Mouse (Mus musculus): ENCODE results near the gene Prg2. TPM values are rescaled to one million over a fixed set of nuclear protein-coding genes. Genes with fewer than 3 reads are reported as not detected.

The Prg2 gene
- polyA plus RNA-seq, 1 experiment from 2014 or later: not detected

GRCm38 (mm10) chr2:85026178-85026577 lies 45.9 kb downstream of the Prg2 start:
- Histone ChIP-seq H3K36me3 (ENCODE audit: control insufficient read depth, insufficient read depth, low read length) (no peaks in the 10 kb centered on the region), H3K9ac (replicated peaks; ENCODE audit: low read depth, low read length) (no peak overlapping the region), H3K27ac (ENCODE audit: low read length) (no peak overlapping the region), H3K4me3 (ENCODE audit: low read depth, low read length) (no peak overlapping the region), H3K9me3 (ENCODE audit: control insufficient read depth, low read depth, low read length) (no peaks in the 10 kb centered on the region), H3K4me1 (ENCODE audit: control insufficient read depth, insufficient read depth, low read length) (no peaks in the 10 kb centered on the region), H3K27me3 (ENCODE audit: control insufficient read depth, insufficient read depth, low read length) (no peaks in the 10 kb centered on the region), H3K4me2 (replicated peaks; ENCODE audit: low read depth, low read length) (no peak overlapping the region)
- WGBS: 68% methylated on average over 3 of the region's 3 CpGs
- no peak for ATAC-seq (ENCODE audit: insufficient number of reproducible peaks, insufficient read depth, low FRiP score, low read depth)

GRCm38 (mm10) chr2:85027281-85027680 lies 47.0 kb downstream of the Prg2 start:
- H3K9me3 ChIP-seq (ENCODE audit: control insufficient read depth, low read depth, low read length): no peaks in the 10 kb centered on the region
- no peaks in the 10 kb centered on the region for H3K36me3 ChIP-seq (ENCODE audit: control insufficient read depth, insufficient read depth, low read length)
- H3K9ac ChIP-seq (replicated peaks; ENCODE audit: low read depth, low read length): no peak overlapping the region
- H3K4me1 ChIP-seq (ENCODE audit: control insufficient read depth, insufficient read depth, low read length): no peaks in the 10 kb centered on the region
- 70% methylated on average over 5 of the region's 5 CpGs for WGBS
- ATAC-seq (ENCODE audit: insufficient number of reproducible peaks, insufficient read depth, low FRiP score, low read depth): no peak
- H3K4me3 ChIP-seq (ENCODE audit: low read depth, low read length): no peak overlapping the region
- H3K27me3 ChIP-seq (ENCODE audit: control insufficient read depth, insufficient read depth, low read length): no peaks in the 10 kb centered on the region
- H3K4me2 ChIP-seq (replicated peaks; ENCODE audit: low read depth, low read length): no peak overlapping the region
- no peak overlapping the region for H3K27ac ChIP-seq (ENCODE audit: low read length)

GRCm38 (mm10) chr2:85029897-85030296 lies 49.6 kb downstream of the Prg2 start:
- Histone ChIP-seq H3K4me2 (replicated peaks; ENCODE audit: low read depth, low read length) (no peak overlapping the region), H3K36me3 (ENCODE audit: control insufficient read depth, insufficient read depth, low read length) (no peaks in the 10 kb centered on the region), H3K9me3 (ENCODE audit: control insufficient read depth, low read depth, low read length) (no peaks in the 10 kb centered on the region), H3K4me3 (ENCODE audit: low read depth, low read length) (no peak overlapping the region), H3K9ac (replicated peaks; ENCODE audit: low read depth, low read length) (no peak overlapping the region), H3K27ac (ENCODE audit: low read length) (no peak overlapping the region), H3K27me3 (ENCODE audit: control insufficient read depth, insufficient read depth, low read length) (no peaks in the 10 kb centered on the region), H3K4me1 (ENCODE audit: control insufficient read depth, insufficient read depth, low read length) (no peaks in the 10 kb centered on the region)
- 11% methylated on average over 6 of the region's 6 CpGs for WGBS
- ATAC-seq (ENCODE audit: insufficient number of reproducible peaks, insufficient read depth, low FRiP score, low read depth): no peak; the same call in 1 of the 2 replicates

GRCm38 (mm10) chr2:85030989-85031388 lies 50.7 kb downstream of the Prg2 start:
- no peak overlapping the region for H3K27ac ChIP-seq (ENCODE audit: low read length)
- no peak for ATAC-seq (ENCODE audit: insufficient number of reproducible peaks, insufficient read depth, low FRiP score, low read depth)
- H3K9ac ChIP-seq (replicated peaks; ENCODE audit: low read depth, low read length): no peak overlapping the region
- H3K27me3 ChIP-seq (ENCODE audit: control insufficient read depth, insufficient read depth, low read length): no peaks in the 10 kb centered on the region
- WGBS: 60% methylated on average over 6 of the region's 6 CpGs
- no peaks in the 10 kb centered on the region for H3K9me3 ChIP-seq (ENCODE audit: control insufficient read depth, low read depth, low read length)
- H3K36me3 ChIP-seq (ENCODE audit: control insufficient read depth, insufficient read depth, low read length): no peaks in the 10 kb centered on the region
- no peak overlapping the region for H3K4me3 ChIP-seq (ENCODE audit: low read depth, low read length)
- no peaks in the 10 kb centered on the region for H3K4me1 ChIP-seq (ENCODE audit: control insufficient read depth, insufficient read depth, low read length)
- H3K4me2 ChIP-seq (replicated peaks; ENCODE audit: low read depth, low read length): no peak overlapping the region

GRCm38 (mm10) chr2:85033121-85033520 lies 52.9 kb downstream of the Prg2 start:
- 65% methylated on average over 2 of the region's 2 CpGs for WGBS
- ATAC-seq (ENCODE audit: insufficient number of reproducible peaks, insufficient read depth, low FRiP score, low read depth): no peak
- Histone ChIP-seq H3K27me3 (ENCODE audit: control insufficient read depth, insufficient read depth, low read length) (no peaks in the 10 kb centered on the region), H3K9me3 (ENCODE audit: control insufficient read depth, low read depth, low read length) (no peaks in the 10 kb centered on the region), H3K4me3 (ENCODE audit: low read depth, low read length) (no peak overlapping the region), H3K4me1 (ENCODE audit: control insufficient read depth, insufficient read depth, low read length) (0 out of 2 replicates have a peak, but pooled peaks cover 3% of the 10 kb centered on the region), H3K4me2 (replicated peaks; ENCODE audit: low read depth, low read length) (no peak overlapping the region), H3K9ac (replicated peaks; ENCODE audit: low read depth, low read length) (no peak overlapping the region), H3K36me3 (ENCODE audit: control insufficient read depth, insufficient read depth, low read length) (no peaks in the 10 kb centered on the region), H3K27ac (ENCODE audit: low read length) (no peak overlapping the region)

Other genes with a start within 250 kb of the Prg2 start
- 9.3 and 10.7 TPM in 2 replicates for gene Ypel4, start 246.4 kb upstream of the Prg2 start, polyA plus RNA-seq (2014; fragmentation: Nextera tagmentation; extraction: Ambion mirVana)
- gene Gm19426, start 236.8 kb upstream of the Prg2 start, polyA plus RNA-seq (2014; fragmentation: Nextera tagmentation; extraction: Ambion mirVana): 5.1 and 5.9 TPM in 2 replicates
- gene Serping1, start 205.0 kb upstream of the Prg2 start, polyA plus RNA-seq (2014; fragmentation: Nextera tagmentation; extraction: Ambion mirVana): 84.2 and 93.7 TPM in 2 replicates
- 36.2 and 38.0 TPM in 2 replicates for gene Ube2l6, start 181.6 kb upstream of the Prg2 start, polyA plus RNA-seq (2014; fragmentation: Nextera tagmentation; extraction: Ambion mirVana)
- not detected in 2 replicates for gene Smtnl1, start 157.8 kb upstream of the Prg2 start, polyA plus RNA-seq (2014; fragmentation: Nextera tagmentation; extraction: Ambion mirVana)
- 50.2 and 60.2 TPM in 2 replicates for gene Timm10, start 153.5 kb upstream of the Prg2 start, polyA plus RNA-seq (2014; fragmentation: Nextera tagmentation; extraction: Ambion mirVana)
- gene Slc43a1, start 141.6 kb upstream of the Prg2 start, polyA plus RNA-seq (2014; fragmentation: Nextera tagmentation; extraction: Ambion mirVana): 19.8 and 21.1 TPM in 2 replicates
- 0.59 and 0.74 TPM in 2 replicates for gene Rtn4rl2, start 93.8 kb upstream of the Prg2 start, polyA plus RNA-seq (2014; fragmentation: Nextera tagmentation; extraction: Ambion mirVana)
- gene Slc43a3, start 43.9 kb upstream of the Prg2 start, polyA plus RNA-seq (2014; fragmentation: Nextera tagmentation; extraction: Ambion mirVana): 40.4 and 40.5 TPM in 2 replicates
- 0.60 TPM in 1 of 2 replicates, not detected in the other for gene Prg3, start 7.8 kb downstream of the Prg2 start, polyA plus RNA-seq (2014; fragmentation: Nextera tagmentation; extraction: Ambion mirVana)
- 277 and 280 TPM in 2 replicates for gene Ssrp1, start 56.8 kb downstream of the Prg2 start, polyA plus RNA-seq (2014; fragmentation: Nextera tagmentation; extraction: Ambion mirVana)
- gene P2rx3, start 57.0 kb downstream of the Prg2 start, polyA plus RNA-seq (2014; fragmentation: Nextera tagmentation; extraction: Ambion mirVana): 0.67 and 0.68 TPM in 2 replicates
- gene Tnks1bp1, start 67.6 kb downstream of the Prg2 start, polyA plus RNA-seq (2014; fragmentation: Nextera tagmentation; extraction: Ambion mirVana): 13.3 and 15.6 TPM in 2 replicates
- 52.0 and 57.1 TPM in 2 replicates for gene Aplnr, start 155.8 kb downstream of the Prg2 start, polyA plus RNA-seq (2014; fragmentation: Nextera tagmentation; extraction: Ambion mirVana)
- 2.7 and 3.0 TPM in 2 replicates for gene Lrrc55, start 216.7 kb downstream of the Prg2 start, polyA plus RNA-seq (2014; fragmentation: Nextera tagmentation; extraction: Ambion mirVana)

Measured in stomach, embryonic 14.5 days (tissue).